Comparison of ENCODE assay signal across 27 mouse cellular contexts in the genomic region with DNA sequence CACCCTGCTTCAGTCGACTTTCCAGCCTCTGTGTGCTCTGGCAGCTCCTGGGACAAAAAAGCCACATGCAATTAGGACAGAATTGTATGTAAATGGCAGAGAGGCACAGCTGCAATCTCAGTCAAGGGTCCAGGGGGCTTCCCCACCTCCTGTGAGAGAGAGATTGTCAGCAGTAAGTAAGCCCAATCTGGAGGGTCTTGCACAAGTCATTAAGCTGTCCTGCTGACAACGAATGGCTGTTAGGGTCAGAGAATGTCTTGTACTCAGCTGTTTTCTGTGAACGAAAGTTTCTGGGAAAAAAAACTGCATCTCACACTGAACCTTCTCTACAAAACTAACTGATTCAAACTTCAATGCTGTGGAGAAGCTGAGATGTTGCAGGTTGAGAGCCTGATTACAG. TPM values are rescaled to one million over a fixed set of nuclear protein-coding genes. Genes with fewer than 3 reads are reported as not detected.
DNase-seq lines count a peak whose midpoint lies in the region; ATAC-seq and TF ChIP-seq lines count a peak whose summit lies in the region.
"Had no signal": no experiment of that assay in that cellular context is flagged by ENCODE, and none has a peak within 500 bp of the region (broad histone marks: within the 10 kb centered on the region; RNA-seq: fewer than 3 reads in every experiment).

No protein-coding gene starts in this region.

- ATAC-seq in kidney, postnatal 0 days (replicated peaks; ENCODE audit: low FRiP score, low read depth), result no peak
- ATAC-seq: activated CD4-positive, CD25-positive, alpha-beta regulatory T cell, adult 4 months; forebrain, embryonic 13.5 days; forebrain, embryonic 16.5 days had no signal

- intact Hi-C loops in heart, adult 2 months (cut with DNase I), result no loop called here

- no peak for TF ChIP-seq EP300 in heart, adult 2 months (IDR thresholded peaks at IDR 0.05; ENCODE audit: insufficient read depth, low read depth, low read length)

- no peaks in the 10 kb centered on the region for H3K79me2 ChIP-seq in heart, adult 2 months (replicated peaks; ENCODE audit: control insufficient read depth, insufficient read depth, low read length)

- H3K36me3 ChIP-seq in heart, embryonic 10.5 days, result no peaks in the 10 kb centered on the region
- no peaks in the 10 kb centered on the region for H3K36me3 ChIP-seq in heart, adult 2 months (ENCODE audit: control insufficient read depth, insufficient read depth, low read length)
- H3K36me3 ChIP-seq in kidney, postnatal 0 days (ENCODE audit: insufficient read depth, low read length), result no peaks in the 10 kb centered on the region
- H3K36me3 ChIP-seq: forebrain, embryonic 10.5 days; heart, embryonic 12.5 days; heart, embryonic 15.5 days; hindbrain, embryonic 10.5 days; hindbrain, embryonic 13.5 days had no signal

- H3K4me1 ChIP-seq in heart, embryonic 10.5 days, result no peaks in the 10 kb centered on the region
- H3K4me1 ChIP-seq in heart, adult 2 months (ENCODE audit: control insufficient read depth, insufficient read depth, low read length), result no peaks in the 10 kb centered on the region
- H3K4me1 ChIP-seq in kidney, postnatal 0 days (replicated peaks; ENCODE audit: insufficient read depth, low read length), result no peaks in the 10 kb centered on the region
- H3K4me1 ChIP-seq: forebrain, embryonic 10.5 days; forebrain, embryonic 13.5 days; heart, embryonic 12.5 days; heart, embryonic 15.5 days; hindbrain, embryonic 13.5 days had no signal

- H3K9me3 ChIP-seq in heart, embryonic 10.5 days, result no peaks in the 10 kb centered on the region
- no peaks in the 10 kb centered on the region for H3K9me3 ChIP-seq in kidney, postnatal 0 days (replicated peaks; ENCODE audit: low read length)
- H3K9me3 ChIP-seq: forebrain, embryonic 10.5 days; forebrain, embryonic 13.5 days; heart, embryonic 12.5 days; heart, embryonic 15.5 days; hindbrain, embryonic 10.5 days; hindbrain, embryonic 13.5 days had no signal

- TF ChIP-seq CTCF in heart, adult 2 months (IDR thresholded peaks at IDR 0.05), result no peak
- no peak for TF ChIP-seq CTCF in kidney, postnatal 0 days (IDR thresholded peaks at IDR 0.05; ENCODE audit: low read depth)

- TF ChIP-seq POLR2A in heart, adult 2 months (IDR thresholded peaks at IDR 0.05; ENCODE audit: insufficient read depth, low read depth, low read length), result no peak

- H3K4me3 ChIP-seq in heart, embryonic 10.5 days, result no peak overlapping the region
- no peak overlapping the region for H3K4me3 ChIP-seq in heart, adult 2 months
- H3K4me3 ChIP-seq in kidney, postnatal 0 days (replicated peaks; ENCODE audit: low read depth, low read length), result no peak overlapping the region
- H3K4me3 ChIP-seq: forebrain, embryonic 10.5 days; forebrain, embryonic 13.5 days; heart, embryonic 12.5 days; heart, embryonic 15.5 days; hindbrain, embryonic 10.5 days; hindbrain, embryonic 13.5 days had no signal

- H3K9ac ChIP-seq in heart, adult 2 months (ENCODE audit: low read depth, low read length), result no peak overlapping the region
- H3K9ac ChIP-seq in kidney, postnatal 0 days (ENCODE audit: low read depth, low read length), result no peak overlapping the region
- H3K9ac ChIP-seq: forebrain, embryonic 13.5 days; heart, embryonic 12.5 days; heart, embryonic 15.5 days; hindbrain, embryonic 13.5 days had no signal

- peak; percentile 41 for DNase-seq in heart, embryonic 10.5 days (ENCODE audit: low spot score)
- DNase-seq in heart, adult 2 months, result no peak
- DNase-seq in kidney, postnatal 0 days (ENCODE audit: low spot score), result peak; percentile 45
- no peak for DNase-seq in kidney, adult 11 months
- peak; percentile 57 for DNase-seq in kidney, postnatal 4 days
- DNase-seq in kidney, adult 8-10 months, result no peak
- DNase-seq in spleen, postnatal 36 days (ENCODE audit: low spot score in 2 of 2), result no peak
- DNase-seq: adrenal gland, adult 8-10 months; adrenal gland, postnatal 25 days; cerebellum, adult 18-20 months; cerebellum, adult 9-10 months; cerebellum, postnatal 14 days; gastrocnemius, postnatal 10 days; gastrocnemius, postnatal 36 days; heart, postnatal 10 days; heart, postnatal 36 days had no signal

- 51% methylated on average over 3 of the region's 3 CpGs for WGBS in heart, embryonic 10.5 days
- 42% methylated on average over 3 of the region's 3 CpGs for WGBS in heart, adult 2 months
- WGBS in kidney, postnatal 0 days, result 7% methylated on average over 3 of the region's 3 CpGs

- H3K4me2 ChIP-seq in kidney, postnatal 0 days (ENCODE audit: low read length), result no peak overlapping the region
- H3K4me2 ChIP-seq: forebrain, embryonic 13.5 days; heart, embryonic 12.5 days; heart, embryonic 15.5 days; hindbrain, embryonic 13.5 days had no signal

- peaks cover 4% of the 10 kb centered on the region; the same call in 1 of the 2 replicates for H3K27me3 ChIP-seq in heart, embryonic 10.5 days (ENCODE audit: insufficient read depth, poor library complexity, severe bottlenecking)
- no peaks in the 10 kb centered on the region for H3K27me3 ChIP-seq in heart, adult 2 months (ENCODE audit: control insufficient read depth, insufficient read depth, low read length)
- no peaks in the 10 kb centered on the region for H3K27me3 ChIP-seq in kidney, postnatal 0 days (ENCODE audit: insufficient read depth, low read length)
- H3K27me3 ChIP-seq: forebrain, embryonic 13.5 days; heart, embryonic 15.5 days; hindbrain, embryonic 13.5 days had no signal

- H3K27ac ChIP-seq in heart, embryonic 10.5 days, result no peak overlapping the region
- H3K27ac ChIP-seq in heart, adult 2 months, result no peak overlapping the region
- H3K27ac ChIP-seq in kidney, postnatal 0 days, result no peak overlapping the region
- H3K27ac ChIP-seq: forebrain, embryonic 10.5 days; forebrain, embryonic 13.5 days; heart, embryonic 15.5 days; hindbrain, embryonic 10.5 days; hindbrain, embryonic 13.5 days had no signal

RNA-seq across cellular contexts. Expression of a gene that starts 24.6 kb away (rescaled TPM):
- polyA plus RNA-seq in heart, embryonic 10.5 days (2016; fragmentation: Nextera tagmentation; extraction: Ambion mirVana), result 9.6 and 9.9 TPM in 2 replicates
- total RNA-seq in heart, adult 2 months (2021), result 10 to 100 TPM; 38.5 to 41.1 TPM
- polyA plus RNA-seq in heart, adult 2 months (2012; rRNA removed), result 13.6 and 19.3 TPM in 2 replicates
- polyA plus RNA-seq in kidney, postnatal 0 days (2015; fragmentation: Nextera tagmentation; extraction: Ambion mirVana), result 8.0 and 8.1 TPM in 2 replicates

RNA-seq across cellular contexts. Expression of a gene that starts 46.7 kb away (rescaled TPM):
- polyA plus RNA-seq in heart, embryonic 10.5 days (2016; fragmentation: Nextera tagmentation; extraction: Ambion mirVana), result 0.44 TPM in 1 of 2 replicates, not detected in the other
- total RNA-seq in heart, adult 2 months (2021), result not detected
- not detected in 2 replicates for polyA plus RNA-seq in heart, adult 2 months (2012; rRNA removed)
- 0.08 and 0.10 TPM in 2 replicates for polyA plus RNA-seq in kidney, postnatal 0 days (2015; fragmentation: Nextera tagmentation; extraction: Ambion mirVana)
- total RNA-seq: adrenal gland, adult 8-10 months; adrenal gland, postnatal 25 days; gastrocnemius, adult 18-20 months; gastrocnemius, postnatal 10 days; gastrocnemius, postnatal 36 days; granulocyte monocyte progenitor cell, adult 5-6 weeks; heart, adult 8-10 months; heart, postnatal 10 days; heart, postnatal 36 days had no signal
- polyA plus RNA-seq: activated CD4-positive, CD25-positive, alpha-beta regulatory T cell, adult 4 months; heart, embryonic 15.5 days had no signal

Comparison
In these comparisons a context has a peak if more than half of its experiments do, and no peak if none do; other contexts are left out.
1. DNase-seq: peak in heart, embryonic 10.5 days (single experiment), kidney, postnatal 0 days (single experiment) and kidney, postnatal 4 days (2 of 2); none in heart, adult 2 months (0 of 2), kidney, adult 11 months (single experiment), kidney, adult 8-10 months (0 of 2) and spleen, postnatal 36 days (0 of 2).